In the genomic region with DNA sequence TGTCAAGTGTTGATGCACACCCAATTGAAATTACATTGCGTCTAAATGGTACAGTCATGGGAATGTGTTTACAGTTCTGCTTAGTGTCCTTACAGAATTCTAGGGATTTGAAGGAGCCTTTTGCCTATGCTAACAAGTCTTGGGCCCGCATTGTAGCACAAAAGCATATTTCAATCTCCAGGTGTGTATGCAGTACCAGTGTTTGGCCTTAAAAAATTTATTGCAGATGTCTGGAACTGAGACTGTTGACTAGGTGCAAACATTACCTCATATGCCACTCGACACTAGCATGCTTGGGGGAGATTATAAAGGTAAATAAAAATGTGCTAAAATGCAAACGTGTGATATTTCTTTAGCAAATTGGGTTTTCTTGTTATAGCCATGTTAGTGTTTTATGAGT, we compare ENCODE assay signal across 18 mouse cellular contexts.
"Had no signal": no experiment of that assay in that cellular context is flagged by ENCODE, and none has a peak within 500 bp of the region (broad histone marks: within the 10 kb centered on the region; RNA-seq: fewer than 3 reads in every experiment).

No protein-coding gene starts in this region.

- H3K4me3 ChIP-seq: liver, embryonic 12.5 days; lung, embryonic 15.5 days; midbrain, embryonic 10.5 days; midbrain, embryonic 12.5 days; myocyte; neural tube, embryonic 13.5 days; neural tube, embryonic 15.5 days had no signal

- H3K36me3 ChIP-seq: liver, embryonic 12.5 days; lung, embryonic 15.5 days; midbrain, embryonic 10.5 days; midbrain, embryonic 12.5 days; neural tube, embryonic 13.5 days; neural tube, embryonic 15.5 days had no signal

- H3K27ac ChIP-seq: liver, embryonic 12.5 days; liver, embryonic 14.5 days; lung, embryonic 15.5 days; midbrain, embryonic 10.5 days; midbrain, embryonic 12.5 days; neural tube, embryonic 13.5 days; neural tube, embryonic 15.5 days had no signal

- H3K4me2 ChIP-seq: liver, embryonic 12.5 days; lung, embryonic 15.5 days; midbrain, embryonic 12.5 days; neural tube, embryonic 13.5 days; neural tube, embryonic 15.5 days had no signal

- H3K9me3 ChIP-seq: liver, embryonic 12.5 days; lung, embryonic 15.5 days; midbrain, embryonic 10.5 days; midbrain, embryonic 12.5 days; neural tube, embryonic 13.5 days; neural tube, embryonic 15.5 days had no signal

- H3K27me3 ChIP-seq: liver, embryonic 12.5 days; lung, embryonic 15.5 days; midbrain, embryonic 12.5 days; neural tube, embryonic 13.5 days; neural tube, embryonic 15.5 days had no signal

- H3K9ac ChIP-seq: liver, embryonic 12.5 days; liver, embryonic 14.5 days; lung, embryonic 15.5 days; midbrain, embryonic 12.5 days; neural tube, embryonic 13.5 days; neural tube, embryonic 15.5 days had no signal

- ATAC-seq: liver, embryonic 12.5 days; midbrain, embryonic 16.5 days had no signal

- DNase-seq: midbrain, embryonic 14.5 days; retina, postnatal 1 day; right cerebral cortex, adult 18-20 months; right cerebral cortex, postnatal 25 days; right cerebral cortex, postnatal 4 days; spleen, adult 18-20 months; thymus, adult 18-20 months; thymus, postnatal 14 days; thymus, postnatal 36 days had no signal

- H3K4me1 ChIP-seq: liver, embryonic 12.5 days; lung, embryonic 15.5 days; midbrain, embryonic 10.5 days; midbrain, embryonic 12.5 days; neural tube, embryonic 13.5 days; neural tube, embryonic 15.5 days had no signal
